Mouse (Mus musculus): Measurements from ENCODE around the gene Zfp964.
"Not testable (repeated sequence)": the region's sequence is repeated elsewhere in the genome, so short reads cannot be mapped to it uniquely, and the experiment has no call there.

The Zfp964 gene

GRCm38 (mm10) chr8:69654358-69654981 is at the start of gene Zfp964:
TSS of gene Zfp964 (plus strand) at chr8:69654479.
- peak; percentile 87 for DNase-seq (ENCODE audit: low read depth, low spot score)

GRCm38 (mm10) chr8:69614687-69615086 is 39.6 kb upstream of the Zfp964 start:
- no peak for DNase-seq (ENCODE audit: low read depth, low spot score)

- no peak for DNase-seq (ENCODE audit: low read depth, low spot score)
Observed at GRCm38 (mm10) chr8:69618078-69618477, 36.2 kb upstream of the Zfp964 start.

GRCm38 (mm10) chr8:69625095-69625789 is 29.0 kb upstream of the Zfp964 start, which contains the start of gene Zfp868:
TSS of gene Zfp868 (minus strand) at chr8:69625548.
- peak; percentile 97 for DNase-seq (ENCODE audit: low read depth, low spot score)

GRCm38 (mm10) chr8:69653808-69654357 is 396 bp upstream of the Zfp964 start:
- no peak for DNase-seq (ENCODE audit: low read depth, low spot score)

GRCm38 (mm10) chr8:69661294-69661693 is 7.0 kb downstream of the Zfp964 start:
- no peak for DNase-seq (ENCODE audit: low read depth, low spot score)

GRCm38 (mm10) chr8:69665051-69665450 is 10.8 kb downstream of the Zfp964 start:
- DNase-seq (ENCODE audit: low read depth, low spot score): not testable (repeated sequence)

GRCm38 (mm10) chr8:69701810-69702209 is 47.5 kb downstream of the Zfp964 start:
- no peak for DNase-seq (ENCODE audit: low read depth, low spot score)

GRCm38 (mm10) chr8:69710624-69711023 is 56.3 kb downstream of the Zfp964 start, which contains the start of gene Zfp869:
TSS of gene Zfp869 (minus strand) at chr8:69710724.
- not testable (repeated sequence) for DNase-seq (ENCODE audit: low read depth, low spot score)

- no peak for DNase-seq (ENCODE audit: low read depth, low spot score)
Observed at GRCm38 (mm10) chr8:69713516-69713915, 59.2 kb downstream of the Zfp964 start.

GRCm38 (mm10) chr8:69715366-69715765 is 61.1 kb downstream of the Zfp964 start:
- no peak for DNase-seq (ENCODE audit: low read depth, low spot score)
